Mouse (Mus musculus) lung, postnatal 0 days (tissue): ENCODE measurements around the gene Atp2b4. TPM values are rescaled to one million over a fixed set of nuclear protein-coding genes. Genes with fewer than 3 reads are reported as not detected.
A peak's percentile ranks its signal among the peaks of the same experiment; 100 is the strongest.

ENCODE experiments used
- ATAC-seq: fragments of 200-750 bp; cut with Nextera tagmentation; 2 replicates; pipeline ENCODE4 v1.8.0; 2017; ENCODE audit warnings: moderate library complexity
- DNase-seq: peaks from one replicate; pipeline ENCODE4 v3.0.0-alpha.2; 2016; ENCODE audit warnings: low spot score
- H3K27ac ChIP-seq: fragments of 300-500 bp; sonication (generic); 2 replicates; pipeline ENCODE4 v1.5.1; 2014; ENCODE audit warnings: antibody characterized with exemption, mild to moderate bottlenecking, low read length, mixed read lengths
- H3K27me3 ChIP-seq: fragments of 300-500 bp; sonication (generic); replicated peaks from 2 replicates; pipeline ENCODE4 v1.6.1; 2014; ENCODE audit warnings: low read length, mixed read lengths; ENCODE audit not compliant: insufficient read depth
- H3K36me3 ChIP-seq: fragments of 300-500 bp; sonication (generic); 2 replicates; pipeline ENCODE4 v1.6.1; 2014; ENCODE audit warnings: low read length, mixed read lengths; ENCODE audit not compliant: insufficient read depth
- H3K4me1 ChIP-seq: fragments of 300-500 bp; sonication (generic); 2 replicates; pipeline ENCODE4 v1.6.1; 2014; ENCODE audit warnings: antibody characterized with exemption, low read depth, low read length, mixed read lengths; ENCODE audit not compliant: insufficient read depth
- H3K4me2 ChIP-seq: fragments of 300-500 bp; sonication (generic); replicated peaks from 2 replicates; pipeline ENCODE4 v1.6.1; 2014; ENCODE audit warnings: low read depth, mild to moderate bottlenecking, low read length, moderate library complexity, mixed read lengths
- H3K4me3 ChIP-seq: fragments of 300-500 bp; sonication (generic); 2 replicates; pipeline ENCODE4 v1.5.1; 2014; ENCODE audit warnings: low read depth, low read length
- H3K9ac ChIP-seq: fragments of 300-500 bp; sonication (generic); replicated peaks from 2 replicates; pipeline ENCODE4 v1.6.1; 2014; ENCODE audit warnings: low read depth, mild to moderate bottlenecking
- H3K9me3 ChIP-seq: fragments of 300-500 bp; sonication (generic); 2 replicates; pipeline ENCODE4 v1.6.1; 2016; ENCODE audit warnings: low read length, mixed read lengths
- CTCF ChIP-seq: IDR thresholded peaks from 2 replicates; pipeline ENCODE4 v1.5.1; 2016; ENCODE audit warnings: antibody characterized with exemption, mild to moderate bottlenecking
- EP300 ChIP-seq: IDR thresholded peaks from 2 replicates; pipeline ENCODE4 v1.6.1; 2016; ENCODE audit warnings: antibody characterized with exemption, mild to moderate bottlenecking, control low read depth
- WGBS: fragments of 180-500 bp; shearing (Covaris S2); extraction: QIAGEN DNeasy Blood & Tissue Kit; methylation state at CpG from one replicate; pipeline ENCODE4 v1.1.7; 2014; 5-methylcytosine and 5-hydroxymethylcytosine counted together
- polyA plus RNA-seq: library from polyadenylated mRNA; unstranded; fragments of >200 nt; fragmentation: Nextera tagmentation; extraction: Ambion mirVana; gene quantifications from 2 replicates; pipeline ENCODE4 v1.2.1, GENCODE M21; 2015

The Atp2b4 gene
- polyA plus RNA-seq, 1 experiment from 2014 or later = 7.8 TPM

GRCm38 (mm10) chr1:133840530-133840929, 39.7 kb upstream of the Atp2b4 start:
- Histone ChIP-seq H3K4me3 (no peak overlapping the region), H3K9me3 (no peaks in the 10 kb centered on the region), H3K36me3 (no peaks in the 10 kb centered on the region), H3K9ac (no peak overlapping the region), H3K27me3 (no peaks in the 10 kb centered on the region), H3K27ac (no peak overlapping the region), H3K4me2 (no peak overlapping the region), H3K4me1 (no peaks in the 10 kb centered on the region)
- no peak for ATAC-seq
- WGBS = 67% methylated on average over 12 of the region's 12 CpGs
- DNase-seq = no peak
- TF ChIP-seq CTCF (no peak), EP300 (no peak)

GRCm38 (mm10) chr1:133834309-133834708, 33.5 kb upstream of the Atp2b4 start:
- 50% methylated on average over 6 of the region's 6 CpGs for WGBS
- no peaks in the 10 kb centered on the region for H3K4me1 ChIP-seq
- H3K27me3 ChIP-seq = no peaks in the 10 kb centered on the region
- H3K9ac ChIP-seq = no peak overlapping the region
- no peaks in the 10 kb centered on the region for H3K9me3 ChIP-seq
- H3K36me3 ChIP-seq = no peaks in the 10 kb centered on the region
- ATAC-seq (peak; percentile 63), DNase-seq (peak; percentile 69)
- no peak overlapping the region for H3K4me3 ChIP-seq
- no peak overlapping the region for H3K27ac ChIP-seq
- no peak overlapping the region for H3K4me2 ChIP-seq
- TF ChIP-seq EP300 = no peak
- no peak for TF ChIP-seq CTCF

- Histone ChIP-seq H3K4me1 (no peaks in the 10 kb centered on the region), H3K4me2 (no peak overlapping the region), H3K36me3 (no peaks in the 10 kb centered on the region), H3K9ac (no peak overlapping the region), H3K9me3 (no peaks in the 10 kb centered on the region), H3K27ac (no peak overlapping the region), H3K4me3 (no peak overlapping the region), H3K27me3 (no peaks in the 10 kb centered on the region)
- peak; percentile 62 for DNase-seq
- peak; percentile 47 for ATAC-seq
- WGBS = 54% methylated on average over 5 of the region's 5 CpGs
- TF ChIP-seq CTCF = no peak
- no peak for TF ChIP-seq EP300
Observed at GRCm38 (mm10) chr1:133832781-133833180, 31.9 kb upstream of the Atp2b4 start.

- no peak overlapping the region for H3K9ac ChIP-seq
- H3K27ac ChIP-seq = no peak overlapping the region
- DNase-seq = no peak
- no peak for ATAC-seq
- H3K4me3 ChIP-seq = no peak overlapping the region
- WGBS = 60% methylated on average over 7 of the region's 7 CpGs
- no peaks in the 10 kb centered on the region for H3K27me3 ChIP-seq
- no peak for TF ChIP-seq CTCF
- TF ChIP-seq EP300 = no peak
- no peak overlapping the region for H3K4me2 ChIP-seq
- H3K9me3 ChIP-seq = no peaks in the 10 kb centered on the region
- no peaks in the 10 kb centered on the region for H3K36me3 ChIP-seq
- H3K4me1 ChIP-seq = no peaks in the 10 kb centered on the region
Observed at GRCm38 (mm10) chr1:133826193-133826592, 25.4 kb upstream of the Atp2b4 start.

GRCm38 (mm10) chr1:133825543-133825942, 24.7 kb upstream of the Atp2b4 start:
- no peaks in the 10 kb centered on the region for H3K4me1 ChIP-seq
- H3K4me2 ChIP-seq = no peak overlapping the region
- H3K27me3 ChIP-seq = no peaks in the 10 kb centered on the region
- TF ChIP-seq CTCF (no peak), EP300 (no peak)
- 0 out of 2 replicates have a peak, but pooled peaks have one; percentile 33 for ATAC-seq
- no peak overlapping the region for H3K9ac ChIP-seq
- H3K27ac ChIP-seq = no peak overlapping the region
- DNase-seq = no peak
- H3K9me3 ChIP-seq = no peaks in the 10 kb centered on the region
- 32% methylated on average over 8 of the region's 8 CpGs for WGBS
- no peaks in the 10 kb centered on the region for H3K36me3 ChIP-seq
- H3K4me3 ChIP-seq = no peak overlapping the region

- Histone ChIP-seq H3K9me3 (no peaks in the 10 kb centered on the region), H3K4me3 (no peak overlapping the region), H3K36me3 (no peaks in the 10 kb centered on the region), H3K4me2 (no peak overlapping the region), H3K9ac (no peak overlapping the region), H3K27me3 (no peaks in the 10 kb centered on the region), H3K4me1 (no peaks in the 10 kb centered on the region), H3K27ac (no peak overlapping the region)
- 82% methylated on average over 2 of the region's 2 CpGs for WGBS
- TF ChIP-seq CTCF = no peak
- ATAC-seq = no peak
- DNase-seq = no peak
Observed at GRCm38 (mm10) chr1:133825140-133825539, 24.3 kb upstream of the Atp2b4 start.

GRCm38 (mm10) chr1:133821144-133821543, 20.3 kb upstream of the Atp2b4 start:
- no peak overlapping the region for H3K4me3 ChIP-seq
- H3K27me3 ChIP-seq = no peaks in the 10 kb centered on the region
- no peak for ATAC-seq
- TF ChIP-seq EP300 = no peak
- TF ChIP-seq CTCF = no peak
- 43% methylated on average over 5 of the region's 5 CpGs for WGBS
- no peak overlapping the region for H3K9ac ChIP-seq
- DNase-seq = no peak
- H3K36me3 ChIP-seq = no peaks in the 10 kb centered on the region
- no peak overlapping the region for H3K4me2 ChIP-seq
- H3K9me3 ChIP-seq = no peaks in the 10 kb centered on the region
- no peak overlapping the region for H3K27ac ChIP-seq
- H3K4me1 ChIP-seq = no peaks in the 10 kb centered on the region
